Mouse (Mus musculus) kidney, postnatal 4 days (tissue): Measurements from ENCODE around the gene Vdac2.

ENCODE experiments used
- DNase-seq, 2 experiments: peaks; one replicate each; pipeline ENCODE4 v3.0.0; 2021; ENCODE audit warnings: mixed read lengths in 2 of 2

Vdac2 gene

DNA sequence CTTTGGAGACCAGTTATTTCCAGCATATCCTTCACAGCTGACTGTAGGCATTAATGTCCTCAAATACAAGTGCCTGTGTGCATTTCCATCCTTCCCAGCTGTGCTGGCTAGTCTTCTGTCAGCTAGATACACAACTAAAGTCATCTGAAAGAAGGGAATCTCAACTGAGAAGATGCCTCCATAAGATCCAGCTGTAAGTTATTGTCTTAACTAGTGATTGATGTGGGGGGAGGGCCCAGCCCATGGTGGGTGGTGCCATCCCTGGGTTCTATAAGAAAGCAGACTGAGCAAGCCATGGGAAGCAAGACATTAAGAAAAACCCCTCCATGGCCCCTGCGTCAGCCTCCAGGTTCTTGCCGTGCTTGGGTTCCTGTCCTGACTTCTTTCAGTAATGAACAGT lies at the start of gene Vdac2:
Vdac2 (plus strand) TSS at position 301 of the 400 bp plus-strand sequence.
- DNase-seq, result no peak

DNA sequence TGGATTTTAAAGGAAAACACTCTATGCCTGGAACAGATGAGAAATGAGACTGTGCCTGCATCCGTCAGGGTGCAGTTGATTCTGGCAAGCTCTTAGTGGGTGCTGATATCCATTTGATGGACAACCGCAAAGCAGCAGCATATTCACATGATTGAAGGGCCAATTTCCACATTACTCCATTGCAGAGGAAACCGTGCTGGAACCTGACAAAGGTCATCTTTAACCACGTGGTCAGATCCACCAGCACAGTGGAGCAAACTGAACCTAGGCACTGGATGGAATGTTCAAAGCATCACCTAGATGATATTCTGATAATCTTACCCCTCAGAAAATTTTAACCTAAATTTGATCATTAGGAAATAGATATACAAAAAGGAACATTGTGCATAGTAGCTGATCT lies 48.8 kb upstream of the Vdac2 start:
- no peak for DNase-seq

DNA sequence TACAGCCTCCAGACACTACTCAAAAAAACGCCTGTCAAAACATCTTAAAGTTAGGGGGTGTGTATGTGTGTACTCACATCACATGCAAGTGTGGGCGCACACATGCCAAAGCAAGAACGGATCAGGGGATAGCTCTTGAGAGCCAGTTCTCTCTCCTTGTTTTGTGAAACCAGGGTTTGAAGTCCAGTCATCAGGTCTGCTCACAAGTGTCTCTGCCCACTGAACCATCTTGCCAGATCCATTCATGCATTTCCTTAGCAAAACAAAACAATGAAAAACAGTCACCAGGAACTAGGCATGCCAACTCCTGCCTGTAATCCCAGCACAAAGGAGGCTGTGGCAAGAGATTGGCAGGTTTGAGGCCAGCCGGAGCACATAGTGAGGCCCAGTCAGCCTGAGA lies 38.5 kb upstream of the Vdac2 start:
- DNase-seq, result peak in 1 of 2 experiments; percentile 21

DNA sequence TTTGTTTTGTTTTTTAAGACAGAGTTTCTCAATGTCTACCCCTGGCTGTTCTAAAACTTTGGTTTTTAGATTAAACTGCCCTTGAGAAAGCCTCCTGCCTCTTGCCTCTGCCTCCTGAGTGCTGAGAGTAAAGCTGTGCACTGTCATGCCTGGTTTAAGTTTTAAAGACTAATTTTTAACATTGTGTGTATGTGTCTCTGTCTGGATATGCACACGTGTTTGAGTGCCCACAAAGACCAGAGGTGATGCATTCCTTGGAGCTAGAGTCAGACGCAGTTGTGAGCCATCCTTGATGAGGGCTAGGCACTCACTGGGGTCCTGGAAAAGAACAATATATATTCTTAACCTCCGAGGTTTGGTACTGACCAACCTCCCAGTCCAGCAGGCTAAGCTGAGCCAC lies 37.7 kb upstream of the Vdac2 start:
- no peak for DNase-seq

DNA sequence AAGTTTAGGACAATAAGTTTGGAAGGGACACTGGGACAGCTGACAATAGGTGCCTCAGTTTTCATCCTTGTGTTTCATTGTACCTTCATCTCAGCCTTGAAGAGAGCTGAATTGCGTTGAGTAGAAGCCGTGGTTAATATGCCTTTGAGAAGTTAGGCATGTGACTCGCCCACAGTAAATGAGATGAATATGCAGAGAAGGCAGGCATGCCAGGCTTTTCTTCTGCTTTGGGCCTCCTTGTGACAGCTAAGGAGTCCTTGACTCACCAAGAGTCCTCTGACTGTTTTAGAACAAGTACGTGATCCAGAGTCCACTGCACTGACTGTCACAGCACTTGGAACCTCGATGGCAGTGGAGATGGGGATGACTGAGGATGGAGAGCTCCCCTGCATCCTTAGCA lies 36.9 kb upstream of the Vdac2 start:
- no peak for DNase-seq

DNA sequence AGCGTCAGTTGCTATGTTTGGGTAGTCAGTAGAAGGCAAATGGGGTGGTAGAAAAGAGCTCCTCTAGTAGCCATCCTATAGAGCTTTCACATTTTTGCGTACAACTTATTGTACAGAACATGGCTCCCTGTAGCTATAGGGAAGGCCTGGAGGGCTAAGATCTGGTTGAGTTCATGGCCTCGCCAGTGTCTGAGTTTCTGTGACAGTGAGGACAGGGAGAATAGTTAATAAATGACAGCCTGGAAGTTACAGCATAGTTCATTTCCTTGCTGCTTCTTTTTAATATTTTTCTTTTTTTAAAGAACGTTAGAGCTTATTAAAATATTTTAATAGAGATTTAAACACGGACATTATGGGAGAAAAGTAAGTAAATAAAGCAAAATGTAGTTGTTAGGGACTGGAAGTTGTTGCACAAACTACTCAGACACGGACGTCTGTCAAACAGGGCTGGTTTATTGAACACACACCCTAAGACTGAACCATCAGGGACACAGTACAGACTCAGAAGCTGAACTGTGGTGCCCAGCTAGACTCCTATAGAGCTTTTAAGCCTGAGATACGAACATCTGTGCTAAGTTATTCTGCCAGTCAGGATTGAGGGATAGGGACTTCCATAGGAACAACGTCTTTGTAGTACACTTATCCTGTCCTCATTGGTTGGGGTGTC lies 34.3 kb upstream of the Vdac2 start:
- DNase-seq, result no peak

DNA sequence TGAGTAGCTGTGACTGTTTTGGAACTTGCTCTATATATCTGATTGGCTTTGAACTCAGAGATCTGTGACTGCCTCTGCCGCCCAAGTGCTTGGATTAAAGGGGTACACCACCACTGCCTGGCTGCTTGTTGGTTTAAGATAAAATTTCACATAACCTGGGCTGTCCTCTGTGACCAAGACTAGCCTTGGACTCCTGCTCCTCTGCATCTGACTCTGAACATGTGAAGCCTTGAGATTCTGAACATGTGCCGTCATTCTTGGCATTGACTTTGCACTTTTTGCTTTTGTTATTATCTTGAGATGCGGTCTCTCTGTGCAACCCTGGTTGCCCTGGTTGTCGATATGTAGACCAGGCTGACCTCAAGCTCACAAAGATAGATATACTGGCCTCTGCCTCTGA lies 33.3 kb upstream of the Vdac2 start:
- no peak for DNase-seq

DNA sequence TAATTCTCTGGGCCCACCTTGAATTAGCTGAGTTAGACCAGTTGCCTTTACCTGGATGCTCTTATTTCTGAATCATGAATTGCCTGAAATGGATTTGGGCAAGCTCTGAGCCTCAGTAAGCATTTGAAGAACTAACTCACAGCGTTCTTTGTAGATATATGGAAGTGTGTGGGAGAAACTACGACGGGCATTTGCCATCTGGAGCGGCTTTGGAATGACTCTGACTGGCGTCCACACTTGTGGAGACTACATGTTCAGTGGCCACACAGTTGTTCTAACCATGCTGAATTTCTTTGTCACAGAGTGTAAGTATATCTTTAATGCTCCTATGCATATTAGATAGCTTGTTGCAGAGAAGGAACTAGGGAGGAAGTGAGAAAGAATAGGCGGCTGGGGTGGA lies 32.8 kb upstream of the Vdac2 start:
- no peak for DNase-seq

DNA sequence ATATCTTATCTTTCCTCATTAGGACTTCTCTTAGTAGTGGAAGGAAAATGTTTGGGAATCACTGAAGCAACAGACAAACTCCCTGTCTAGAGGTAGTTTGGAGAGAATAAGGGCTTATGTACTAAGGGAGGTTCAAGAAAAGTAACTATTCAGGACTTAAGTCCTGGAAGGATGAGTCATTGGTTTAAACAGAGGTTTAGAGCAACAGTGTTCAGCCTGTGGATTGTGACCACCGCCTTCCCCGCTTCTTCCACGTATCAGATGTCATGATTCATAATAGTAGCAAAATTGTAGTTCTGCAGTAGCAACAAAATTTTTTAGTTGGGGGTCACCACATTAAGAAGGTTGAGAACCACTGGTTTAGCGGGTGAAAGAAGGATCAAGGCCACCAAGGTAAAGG lies 24.4 kb upstream of the Vdac2 start:
- no peak for DNase-seq

DNA sequence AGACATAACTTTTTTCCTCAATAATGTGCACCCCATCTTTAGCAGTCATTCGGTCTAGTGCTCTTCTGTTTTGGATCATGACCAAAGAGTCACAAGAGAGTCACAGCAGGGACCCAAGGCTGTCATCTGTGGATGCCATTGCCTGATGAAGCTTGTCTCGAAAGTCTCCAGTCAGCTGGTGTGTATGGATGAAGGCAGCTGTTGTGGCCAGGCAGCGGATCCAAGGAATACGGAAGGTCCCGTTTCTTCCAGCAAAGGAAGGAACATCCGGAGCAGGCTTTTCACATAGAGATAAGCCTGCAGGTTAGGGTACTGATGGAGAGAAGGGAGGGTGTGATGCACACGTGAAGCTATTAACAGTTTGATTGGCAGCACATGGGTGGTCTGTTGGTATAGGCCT lies 23.4 kb upstream of the Vdac2 start:
- no peak for DNase-seq

DNA sequence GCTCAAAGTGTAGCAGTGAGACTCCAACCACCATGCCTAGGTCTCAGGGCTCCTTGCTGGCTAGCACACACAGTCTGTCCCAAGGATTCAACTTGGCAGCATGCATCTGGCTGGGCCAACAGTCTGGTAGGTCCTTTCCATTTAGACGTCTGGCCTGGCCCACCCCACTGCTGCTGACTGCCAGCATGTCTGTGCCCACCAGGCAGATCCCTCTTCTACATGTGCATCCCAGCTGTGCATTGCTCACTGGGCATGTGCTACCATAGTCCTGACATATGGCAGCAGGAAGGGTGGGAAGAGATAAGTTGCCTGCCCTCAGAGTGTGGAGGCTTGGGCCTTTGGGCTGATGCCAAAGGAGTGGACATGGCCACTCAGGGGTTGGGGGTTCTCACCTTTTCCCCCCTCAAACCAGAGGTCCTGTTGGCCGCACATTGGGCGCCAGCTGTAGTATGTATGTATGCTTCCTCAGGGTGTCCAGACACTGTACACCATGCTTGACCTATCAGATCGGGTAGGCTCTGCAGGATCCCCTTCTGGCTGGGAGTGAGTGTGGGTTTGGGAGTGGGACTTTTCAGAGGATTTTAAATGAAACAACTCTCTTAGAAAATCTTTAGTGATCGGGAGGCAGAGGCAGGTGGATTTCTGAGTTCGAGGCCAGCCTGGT lies 22.4 kb upstream of the Vdac2 start:
- no peak for DNase-seq

DNA sequence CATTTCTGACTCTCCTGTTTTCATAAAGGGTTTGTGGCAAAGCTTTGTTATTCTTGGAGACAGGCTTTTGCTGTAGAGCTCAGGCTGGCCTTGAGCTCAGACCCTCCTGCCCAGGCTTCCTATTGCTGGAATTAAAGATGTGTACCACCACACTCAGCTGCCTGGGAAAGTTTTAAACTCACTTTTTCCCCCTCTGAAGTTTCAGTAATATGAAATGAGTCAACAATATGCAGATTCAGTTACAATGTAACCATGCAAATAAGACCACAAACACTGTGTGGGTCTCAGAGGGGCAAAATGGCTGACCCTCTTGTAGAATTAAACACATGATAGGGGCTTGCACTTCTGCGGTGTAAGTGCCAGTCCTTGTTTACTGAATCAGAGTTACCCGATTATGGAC lies 18.8 kb upstream of the Vdac2 start:
- no peak for DNase-seq

DNA sequence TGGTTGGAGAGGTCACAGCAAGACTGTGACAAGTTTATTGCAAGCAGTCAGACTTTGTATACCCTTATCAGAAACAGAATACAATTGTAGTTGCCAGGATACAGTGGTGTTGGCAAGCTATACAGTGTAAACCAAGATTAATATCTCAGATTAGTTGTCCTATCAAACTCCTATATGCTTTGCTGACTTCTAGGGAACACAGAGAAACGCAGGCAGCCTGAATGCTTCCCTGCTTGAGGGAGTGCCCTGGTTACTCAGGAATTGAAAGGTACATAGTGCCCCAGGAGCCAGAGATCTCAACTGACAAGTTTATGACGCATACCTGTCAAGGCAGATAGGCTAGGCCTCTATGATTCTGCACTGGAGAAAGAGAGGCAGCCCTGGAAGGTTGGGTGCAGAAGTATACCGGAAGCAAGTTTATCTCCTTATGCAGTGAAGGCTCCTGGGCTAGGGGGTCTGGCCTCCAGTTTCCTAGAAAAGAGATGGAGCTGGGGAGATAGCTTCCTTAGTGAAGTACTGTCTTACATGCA lies 18.3 kb upstream of the Vdac2 start:
- DNase-seq, result no peak

DNA sequence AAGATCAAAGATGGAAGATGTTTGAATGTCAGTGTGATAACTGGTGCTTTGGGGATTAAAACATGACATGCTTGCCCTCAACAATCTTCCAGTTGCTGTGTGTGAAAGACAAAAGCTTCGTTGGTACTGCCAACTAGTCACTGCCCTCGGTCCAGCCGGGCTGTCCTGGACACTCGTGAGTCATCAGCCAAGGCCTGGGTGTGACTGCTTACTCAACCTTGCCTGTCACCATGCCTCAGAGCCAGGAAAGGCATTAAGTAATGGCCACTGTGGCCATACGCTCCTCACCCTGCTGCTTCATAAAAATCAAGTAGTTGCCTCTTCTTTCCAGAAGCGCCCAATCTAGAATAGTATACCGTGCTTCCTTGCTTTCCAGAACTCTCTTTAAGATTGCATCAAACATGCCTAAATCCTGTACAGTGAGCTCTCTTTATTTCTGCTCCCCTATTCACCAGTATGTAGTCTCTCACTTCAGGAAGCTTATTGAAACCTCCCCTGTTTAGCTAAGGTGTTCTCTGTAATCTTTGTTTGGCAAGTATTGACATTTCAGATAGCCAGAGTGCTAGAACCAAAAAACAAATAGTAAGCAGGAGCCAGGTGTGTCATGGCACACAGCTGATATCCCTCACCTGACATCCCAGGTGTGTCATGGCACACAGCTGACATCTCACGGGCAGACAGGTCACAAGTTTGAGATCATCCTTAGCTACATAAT lies 16.7 kb upstream of the Vdac2 start:
- no peak for DNase-seq

DNA sequence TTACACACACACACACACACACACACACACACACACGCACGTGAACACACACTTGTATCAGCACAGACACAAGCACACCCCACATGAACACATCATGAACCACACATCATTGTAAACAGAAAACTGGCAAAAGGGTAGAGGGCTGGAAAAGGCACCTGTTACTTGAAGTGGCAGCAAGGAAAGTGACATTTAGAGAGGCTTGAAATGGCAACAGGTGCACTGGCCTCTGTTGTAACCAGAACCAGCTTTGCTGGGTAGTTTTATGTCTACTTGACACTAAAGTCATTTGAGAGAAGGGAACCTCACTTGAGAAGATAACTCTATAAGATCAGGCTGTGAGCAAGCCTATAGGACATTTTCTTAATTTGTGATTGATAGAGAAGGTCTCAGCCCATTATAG lies 15.6 kb upstream of the Vdac2 start:
- DNase-seq, result no peak

DNA sequence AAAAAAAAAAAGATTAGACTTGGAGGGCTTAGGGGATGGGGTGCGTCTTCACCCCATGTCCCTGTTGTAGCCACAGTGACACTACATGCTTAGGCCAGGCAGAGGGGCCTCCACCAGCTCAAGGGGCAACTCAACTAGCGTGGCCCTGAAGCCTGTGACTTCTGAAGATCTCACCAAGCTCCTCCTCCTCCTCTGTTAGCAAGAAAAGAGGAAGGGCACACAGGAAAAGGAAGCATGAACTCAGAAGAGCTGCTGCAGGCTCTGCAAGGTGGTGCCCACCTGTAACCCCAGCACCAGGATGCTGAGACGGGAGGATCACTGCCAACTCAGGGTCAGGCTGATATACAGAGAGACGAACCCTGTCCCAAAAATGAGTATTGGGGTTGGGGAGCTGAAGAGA lies 13.7 kb upstream of the Vdac2 start:
- no peak for DNase-seq

DNA sequence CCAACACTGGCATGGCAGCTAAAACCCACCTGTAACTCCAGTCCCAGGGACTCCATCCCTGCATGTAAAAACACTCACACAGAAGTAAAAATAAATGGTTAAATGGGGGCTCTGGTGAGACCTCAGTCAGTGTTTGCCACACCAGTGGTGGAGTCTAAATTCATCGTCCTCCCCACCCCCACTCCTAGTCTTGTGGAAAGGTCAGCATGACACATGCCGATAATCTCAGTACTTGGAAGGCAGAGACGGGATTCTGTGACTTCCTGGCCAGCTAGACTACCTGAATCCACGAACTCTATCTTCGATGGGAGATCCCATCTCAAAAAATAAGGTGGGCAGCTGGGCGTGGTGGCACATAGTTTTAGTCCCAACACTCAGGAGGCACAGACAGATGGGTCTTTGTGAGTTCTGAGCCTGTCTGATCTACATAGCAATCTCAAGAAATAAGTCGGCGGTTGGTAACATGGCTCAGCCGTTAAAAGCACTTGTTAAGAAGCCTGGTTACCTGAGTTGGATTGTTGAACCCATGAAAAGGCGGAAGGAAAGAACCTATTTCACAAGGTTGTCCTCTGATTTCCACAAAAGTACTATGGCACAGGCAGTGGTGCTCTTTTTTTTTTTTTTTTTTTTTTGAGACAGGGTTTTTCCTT lies 13.2 kb upstream of the Vdac2 start:
- DNase-seq, result no peak

DNA sequence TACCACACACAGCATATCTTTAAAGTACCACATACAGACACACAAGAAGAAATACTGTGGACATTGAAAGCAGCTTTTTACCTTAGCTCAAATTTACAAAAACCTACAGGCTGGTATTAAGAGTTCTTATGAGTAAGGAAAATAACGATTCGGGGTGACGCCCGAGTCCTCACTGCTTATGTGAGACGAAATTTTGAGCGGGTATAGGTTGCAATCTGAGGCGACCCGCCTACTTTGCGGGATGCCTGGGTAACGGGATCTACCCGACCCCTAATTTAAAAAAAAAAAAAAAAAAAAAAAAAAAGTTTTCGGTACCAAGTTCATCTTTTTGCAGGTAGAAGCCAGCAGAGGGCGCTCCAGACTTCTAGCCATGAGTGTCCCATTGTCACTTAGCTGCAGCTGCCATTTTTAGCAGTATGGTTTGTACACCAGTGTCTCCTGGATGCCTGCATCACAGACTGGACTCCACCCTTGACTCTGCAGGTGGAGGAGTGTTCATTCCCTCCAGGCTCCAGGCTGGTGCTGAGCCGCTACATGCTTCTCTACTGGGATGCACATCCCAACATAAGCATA lies 12.4 kb upstream of the Vdac2 start:
- DNase-seq, result peak; percentile 75 to 83

DNA sequence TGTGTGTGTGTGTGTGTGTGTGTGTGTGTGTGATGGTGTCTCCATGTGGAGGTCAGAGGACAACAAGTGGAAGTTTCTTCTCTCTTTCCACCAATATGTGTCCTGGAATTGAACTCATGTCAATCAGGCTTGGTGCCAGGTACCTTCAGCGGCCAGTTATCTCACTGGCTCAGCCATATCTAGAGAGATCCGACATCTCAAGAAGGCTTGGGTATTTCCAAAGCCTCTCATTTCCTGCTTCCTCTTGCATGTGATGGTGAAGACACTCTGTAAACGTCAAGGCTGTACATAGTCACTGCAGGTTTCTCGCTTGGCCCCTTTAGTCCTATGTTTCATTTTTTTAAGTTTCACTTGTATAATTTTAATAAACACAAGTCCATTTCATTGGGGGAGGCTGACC lies 11.8 kb upstream of the Vdac2 start:
- DNase-seq, result no peak

DNA sequence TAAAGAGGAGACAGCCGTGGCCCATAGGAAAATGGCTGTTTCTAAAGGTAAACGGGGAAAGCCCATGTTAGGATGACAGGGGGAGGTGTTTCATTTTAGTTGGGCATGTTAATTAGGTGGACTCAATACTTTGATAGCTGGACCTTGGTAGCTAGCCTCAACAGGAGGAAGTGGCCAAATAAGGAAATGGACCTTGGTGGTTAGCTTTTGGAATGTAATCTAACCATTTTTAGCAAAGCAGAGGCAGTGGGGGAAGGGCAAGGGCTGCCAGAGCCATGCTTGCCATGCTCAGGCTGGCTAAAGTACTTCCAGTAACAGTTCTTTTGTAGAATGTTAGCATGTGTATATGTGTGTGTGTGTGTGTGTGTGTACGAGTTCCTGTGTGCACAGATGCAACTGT lies 11.2 kb upstream of the Vdac2 start:
- DNase-seq, result peak in 1 of 2 experiments; percentile 49

DNA sequence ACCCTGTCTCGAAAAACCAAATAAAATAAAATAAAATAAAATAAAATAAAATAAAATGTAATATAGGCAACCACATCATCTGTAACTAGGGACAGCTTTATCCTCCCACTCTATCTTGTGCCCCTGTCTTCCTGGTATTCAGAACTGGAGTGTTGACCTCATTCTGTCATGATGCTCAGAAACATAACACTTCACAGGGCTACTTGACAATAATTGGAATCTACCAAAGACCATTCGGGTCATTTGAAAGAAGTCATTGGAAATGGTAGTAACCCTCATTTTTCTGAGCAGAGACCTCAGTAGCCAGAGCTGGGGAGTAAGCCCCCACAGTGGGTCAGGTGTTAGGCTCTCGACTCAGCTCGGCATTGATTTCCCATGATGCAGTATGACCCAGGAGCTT lies 10.4 kb upstream of the Vdac2 start:
- no peak for DNase-seq

DNA sequence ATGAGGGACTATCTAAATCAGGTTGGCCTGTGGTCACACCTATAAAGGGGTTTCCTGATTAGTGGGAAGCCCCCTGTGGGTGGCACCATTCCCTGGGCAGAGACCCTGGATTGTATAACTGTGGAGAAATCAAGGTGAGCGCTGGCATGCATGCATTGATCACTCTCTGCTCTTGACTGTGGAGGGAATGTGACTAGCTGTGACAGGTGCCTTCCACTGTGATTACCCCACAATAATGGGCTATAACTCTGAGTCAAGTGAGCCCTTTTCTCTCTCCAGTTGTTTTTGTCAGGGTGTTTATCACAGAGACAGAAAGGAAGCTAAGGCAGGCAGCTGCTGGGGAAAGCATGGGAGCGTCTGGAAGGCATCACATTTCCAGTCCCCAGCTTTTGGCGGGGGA lies 8.8 kb upstream of the Vdac2 start:
- DNase-seq, result no peak

DNA sequence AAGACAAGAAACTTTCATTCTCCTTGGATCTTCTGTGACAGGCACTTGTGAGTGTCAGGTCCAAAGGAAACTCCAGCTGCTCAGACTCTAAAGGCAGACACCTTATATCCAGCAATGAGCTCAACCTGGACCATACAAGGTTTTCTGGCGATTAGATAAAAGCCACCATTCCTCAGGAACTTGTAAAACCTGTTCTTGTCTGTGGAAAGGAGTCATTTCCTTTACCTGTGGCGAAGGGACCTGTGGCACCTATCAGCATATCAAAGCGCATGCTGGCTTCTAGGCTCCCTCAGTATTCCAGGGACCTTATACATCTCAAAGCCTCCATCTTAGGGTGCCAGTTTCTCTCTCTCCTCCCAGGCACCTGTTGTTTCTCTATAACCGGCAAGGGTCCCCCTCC lies 7.6 kb upstream of the Vdac2 start:
- DNase-seq, result no peak
